Mouse (Mus musculus) heart, adult 8-10 months (tissue): Measurements from ENCODE around the gene Proser1. TPM values are rescaled to one million over a fixed set of nuclear protein-coding genes. Genes with fewer than 3 reads are reported as not detected.

Experiments used
- total RNA-seq, 4 experiments: library from RNA; stranded (reverse); gene quantifications; 2 replicates each; pipeline ENCODE4 v1.2.4; 2022

Proser1 gene
- total RNA-seq, 4 experiments from 2014 or later = 5.7 to 10.8 (median 8.0) TPM

Other genes starting within 250 kb of the Proser1 start
- 1 to 10 TPM; 4.4 to 7.4 (median 5.6) TPM for gene Nhlrc3, start 334 bp upstream of the Proser1 start, total RNA-seq
- gene Stoml3, start 25.0 kb downstream of the Proser1 start, total RNA-seq = not detected
- 1 to 10 TPM; 1.1 to 4.9 (median 3.5) TPM for gene Frem2, start 193.7 kb downstream of the Proser1 start, total RNA-seq